Mouse (Mus musculus): ENCODE measurements around the gene Snx13. TPM values are rescaled to one million over a fixed set of nuclear protein-coding genes. Genes with fewer than 3 reads are reported as not detected.

Snx13 gene
- polyA plus RNA-seq (2015; fragmentation: Nextera tagmentation; extraction: Ambion mirVana): 36.3 and 39.1 TPM in 2 replicates

DNA sequence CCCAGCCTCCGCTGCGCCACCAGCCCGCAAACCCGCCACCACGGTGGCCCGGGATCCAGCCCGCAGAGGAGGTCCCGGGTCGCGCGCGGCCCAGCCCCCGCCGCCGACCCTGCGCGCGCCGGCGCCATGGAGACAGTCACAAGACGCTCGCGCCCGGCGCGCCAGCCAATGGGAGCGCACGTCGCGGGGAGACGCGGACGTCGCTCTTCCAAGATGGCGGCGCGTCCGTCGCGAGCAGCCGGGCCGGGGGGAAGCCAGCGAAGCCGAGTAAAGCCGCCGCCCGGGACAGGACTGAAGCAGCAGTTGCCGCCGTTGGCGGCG, at the start of gene Snx13:
Gene Snx13, plus strand, starts transcription at position 188 of the 321 bp plus-strand sequence.
- ATAC-seq: peak; percentile 98
- 0% methylated on average over 27 of the region's 51 CpGs for WGBS
- peak within 1 kb of the TSS; percentile 96 for H3K9ac ChIP-seq (replicated peaks; ENCODE audit: low read depth)
- peak within 1 kb of the TSS; percentile 98 for H3K4me3 ChIP-seq (ENCODE audit: low read depth, low read length)
- no peak for TF ChIP-seq EP300 (IDR thresholded peaks at IDR 0.05)
- TF ChIP-seq CTCF (IDR thresholded peaks at IDR 0.05): no peak
- H3K4me1 ChIP-seq (ENCODE audit: insufficient read depth, low read depth, low read length): 0 out of 2 replicates have a peak, but pooled peaks cover 11% of the 10 kb centered on the region
- peak within 1 kb of the TSS; percentile 99 for H3K27ac ChIP-seq (ENCODE audit: low read length)
- no peaks in the 10 kb centered on the region for H3K36me3 ChIP-seq (ENCODE audit: insufficient read depth, low read length)
- no peaks in the 10 kb centered on the region for H3K27me3 ChIP-seq (replicated peaks; ENCODE audit: insufficient read depth, low read length)
- no peaks in the 10 kb centered on the region for H3K9me3 ChIP-seq (ENCODE audit: low read length)
- peak; percentile 96 for DNase-seq (ENCODE audit: low spot score)
- peak within 1 kb of the TSS; percentile 64 for H3K4me2 ChIP-seq (replicated peaks; ENCODE audit: low read depth, low read length)

DNA sequence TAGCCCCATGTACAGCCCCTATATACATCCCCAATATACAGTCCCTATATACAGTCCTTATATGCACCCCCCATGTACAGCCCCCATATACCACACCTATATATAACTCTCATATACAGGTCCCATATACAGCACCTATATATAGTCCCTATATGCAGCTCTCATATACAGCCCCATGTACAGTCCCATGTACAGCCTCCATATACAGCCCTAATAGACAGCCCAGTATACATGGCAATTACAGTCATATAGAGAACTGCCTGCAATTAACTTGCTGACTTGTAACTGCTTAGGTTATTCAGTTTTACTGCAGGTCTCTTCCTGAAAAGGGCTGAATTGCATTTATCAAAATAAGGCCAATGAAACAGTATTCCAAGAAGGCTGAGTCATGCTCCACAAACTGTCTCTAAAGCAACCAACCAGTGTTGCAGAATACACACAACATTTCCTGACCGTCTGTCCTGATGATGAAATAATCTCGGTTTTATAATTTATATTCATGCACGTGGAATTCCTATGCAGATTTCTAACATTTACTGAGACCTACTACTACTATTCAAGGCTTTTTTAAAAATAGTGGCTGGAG, 49.3 kb upstream of the Snx13 start:
- Histone ChIP-seq H3K4me1 (ENCODE audit: insufficient read depth, low read depth, low read length) (no peaks in the 10 kb centered on the region), H3K36me3 (ENCODE audit: insufficient read depth, low read length) (no peaks in the 10 kb centered on the region), H3K4me3 (ENCODE audit: low read depth, low read length) (no peak overlapping the region), H3K4me2 (replicated peaks; ENCODE audit: low read depth, low read length) (no peak overlapping the region), H3K27me3 (replicated peaks; ENCODE audit: insufficient read depth, low read length) (no peaks in the 10 kb centered on the region), H3K9me3 (ENCODE audit: low read length) (no peaks in the 10 kb centered on the region), H3K27ac (ENCODE audit: low read length) (no peak overlapping the region), H3K9ac (replicated peaks; ENCODE audit: low read depth) (no peak overlapping the region)
- DNase-seq (ENCODE audit: low spot score) (no peak), ATAC-seq (no peak; the same call in 1 of the 2 replicates)
- 81% methylated on average over 3 of the region's 3 CpGs for WGBS
- TF ChIP-seq CTCF (IDR thresholded peaks at IDR 0.05) (no peak), EP300 (IDR thresholded peaks at IDR 0.05) (no peak)

DNA sequence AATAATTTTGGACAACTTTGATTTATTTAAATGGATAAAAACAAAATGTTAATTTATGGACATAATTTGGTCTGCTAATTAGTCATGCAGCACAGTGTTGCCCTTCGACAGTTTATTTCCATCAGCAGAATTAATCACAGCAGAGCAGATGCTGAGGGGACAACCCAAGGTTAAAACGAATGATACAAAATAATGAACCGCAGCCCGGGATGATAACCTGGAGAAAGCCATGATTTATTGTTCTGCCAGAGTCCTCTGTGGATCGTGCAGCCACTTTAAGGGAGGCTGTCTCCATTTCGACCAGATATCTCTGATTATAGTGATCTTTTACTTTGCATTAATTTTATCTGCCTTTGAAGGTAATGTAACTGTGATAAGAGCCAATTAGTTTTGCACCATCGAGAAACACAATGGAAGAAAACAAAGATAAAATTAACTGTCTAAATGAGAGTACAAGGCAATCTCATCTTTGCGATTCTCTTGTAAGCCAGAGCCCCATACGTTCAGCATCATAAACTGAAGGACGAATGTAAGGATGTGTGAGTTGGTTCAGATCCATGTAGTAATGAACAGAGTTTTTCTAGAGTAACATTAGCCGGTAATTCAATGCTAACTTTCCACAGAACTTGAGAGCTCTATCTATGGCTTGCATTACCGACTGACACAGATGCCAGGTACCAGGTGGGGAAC, 48.1 kb upstream of the Snx13 start:
- no peaks in the 10 kb centered on the region for H3K9me3 ChIP-seq (ENCODE audit: low read length)
- no peak for TF ChIP-seq EP300 (IDR thresholded peaks at IDR 0.05)
- TF ChIP-seq CTCF (IDR thresholded peaks at IDR 0.05): no peak
- no peak overlapping the region for H3K4me3 ChIP-seq (ENCODE audit: low read depth, low read length)
- ATAC-seq: no peak
- no peak overlapping the region for H3K9ac ChIP-seq (replicated peaks; ENCODE audit: low read depth)
- no peak overlapping the region for H3K27ac ChIP-seq (ENCODE audit: low read length)
- 68% methylated on average over 12 of the region's 12 CpGs for WGBS
- H3K36me3 ChIP-seq (ENCODE audit: insufficient read depth, low read length): no peaks in the 10 kb centered on the region
- no peak for DNase-seq (ENCODE audit: low spot score)
- H3K4me1 ChIP-seq (ENCODE audit: insufficient read depth, low read depth, low read length): no peaks in the 10 kb centered on the region
- H3K27me3 ChIP-seq (replicated peaks; ENCODE audit: insufficient read depth, low read length): no peaks in the 10 kb centered on the region
- no peak overlapping the region for H3K4me2 ChIP-seq (replicated peaks; ENCODE audit: low read depth, low read length)

GRCm38 (mm10) chr12:35000323-35000722, 46.7 kb upstream of the Snx13 start:
- Histone ChIP-seq H3K9ac (replicated peaks; ENCODE audit: low read depth) (no peak overlapping the region), H3K36me3 (ENCODE audit: insufficient read depth, low read length) (no peaks in the 10 kb centered on the region), H3K27ac (ENCODE audit: low read length) (no peak overlapping the region), H3K4me3 (ENCODE audit: low read depth, low read length) (no peak overlapping the region), H3K4me2 (replicated peaks; ENCODE audit: low read depth, low read length) (no peak overlapping the region), H3K4me1 (ENCODE audit: insufficient read depth, low read depth, low read length) (no peaks in the 10 kb centered on the region), H3K9me3 (ENCODE audit: low read length) (no peaks in the 10 kb centered on the region), H3K27me3 (replicated peaks; ENCODE audit: insufficient read depth, low read length) (no peaks in the 10 kb centered on the region)
- no peak for ATAC-seq
- WGBS: 42% methylated on average over 4 of the region's 4 CpGs
- DNase-seq (ENCODE audit: low spot score): no peak
- TF ChIP-seq EP300 (IDR thresholded peaks at IDR 0.05): no peak
- TF ChIP-seq CTCF (IDR thresholded peaks at IDR 0.05): no peak

DNA sequence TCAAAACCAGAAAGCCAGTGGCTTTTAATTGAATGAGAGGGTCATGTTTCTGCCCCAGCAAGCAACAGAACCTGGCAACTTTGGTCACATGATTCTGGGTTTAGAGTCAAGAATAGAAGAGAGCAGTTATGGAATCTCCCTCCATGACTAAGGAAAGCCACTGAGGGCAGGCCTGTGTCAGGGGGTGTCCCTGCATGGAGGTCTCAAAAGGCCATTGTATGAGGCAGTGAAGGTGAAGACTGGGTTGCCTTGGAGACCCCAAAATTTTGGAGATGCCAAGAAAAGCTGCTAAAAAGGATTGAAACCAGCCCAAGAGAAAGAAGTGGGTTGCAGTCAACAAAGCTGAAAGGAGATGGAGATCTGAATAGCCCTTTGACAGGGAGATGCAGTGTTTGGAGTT, 41.2 kb upstream of the Snx13 start:
- H3K27me3 ChIP-seq (replicated peaks; ENCODE audit: insufficient read depth, low read length): no peaks in the 10 kb centered on the region
- no peak overlapping the region for H3K4me3 ChIP-seq (ENCODE audit: low read depth, low read length)
- no peaks in the 10 kb centered on the region for H3K4me1 ChIP-seq (ENCODE audit: insufficient read depth, low read depth, low read length)
- no peak overlapping the region for H3K4me2 ChIP-seq (replicated peaks; ENCODE audit: low read depth, low read length)
- TF ChIP-seq CTCF (IDR thresholded peaks at IDR 0.05) (no peak), EP300 (IDR thresholded peaks at IDR 0.05) (no peak)
- ATAC-seq: no peak
- no peaks in the 10 kb centered on the region for H3K36me3 ChIP-seq (ENCODE audit: insufficient read depth, low read length)
- no peak overlapping the region for H3K27ac ChIP-seq (ENCODE audit: low read length)
- H3K9ac ChIP-seq (replicated peaks; ENCODE audit: low read depth): no peak overlapping the region
- no peaks in the 10 kb centered on the region for H3K9me3 ChIP-seq (ENCODE audit: low read length)
- DNase-seq (ENCODE audit: low spot score): no peak

GRCm38 (mm10) chr12:35007851-35008250, 39.1 kb upstream of the Snx13 start:
- no peak overlapping the region for H3K4me2 ChIP-seq (replicated peaks; ENCODE audit: low read depth, low read length)
- TF ChIP-seq EP300 (IDR thresholded peaks at IDR 0.05): no peak
- H3K27ac ChIP-seq (ENCODE audit: low read length): no peak overlapping the region
- DNase-seq (ENCODE audit: low spot score): no peak
- no peaks in the 10 kb centered on the region for H3K4me1 ChIP-seq (ENCODE audit: insufficient read depth, low read depth, low read length)
- no peaks in the 10 kb centered on the region for H3K27me3 ChIP-seq (replicated peaks; ENCODE audit: insufficient read depth, low read length)
- no peak overlapping the region for H3K9ac ChIP-seq (replicated peaks; ENCODE audit: low read depth)
- H3K9me3 ChIP-seq (ENCODE audit: low read length): no peaks in the 10 kb centered on the region
- 91% methylated on average over 1 of the region's 1 CpGs for WGBS
- H3K36me3 ChIP-seq (ENCODE audit: insufficient read depth, low read length): no peaks in the 10 kb centered on the region
- no peak overlapping the region for H3K4me3 ChIP-seq (ENCODE audit: low read depth, low read length)
- ATAC-seq: no peak

Measured in lung, postnatal 0 days (tissue).